In the genomic region with DNA sequence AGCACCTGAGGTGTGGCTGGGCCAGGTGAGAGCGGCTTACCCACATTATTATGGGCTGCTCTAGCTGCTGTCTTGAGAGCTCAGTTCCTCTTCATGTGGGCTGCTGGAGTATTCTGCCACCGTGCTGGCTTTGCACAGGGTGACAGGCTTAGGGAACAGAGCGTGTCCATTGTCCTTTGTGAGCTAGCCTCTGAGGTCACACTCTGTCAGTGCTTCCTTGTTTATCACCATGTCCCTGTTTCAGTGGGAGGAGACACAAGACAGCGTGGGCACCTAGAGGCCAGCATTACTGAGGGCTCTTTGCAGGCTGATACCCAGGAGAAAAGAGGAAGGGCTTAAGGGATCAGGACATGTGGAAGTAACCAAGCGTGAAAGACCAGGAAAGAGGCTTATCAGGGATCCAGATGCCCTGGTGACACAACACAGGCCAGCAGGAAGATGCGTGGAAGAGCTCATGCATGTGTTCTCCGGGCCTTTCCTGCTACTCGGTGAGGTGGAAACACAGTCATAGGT, we compare ENCODE assay signal across 9 mouse cellular contexts. TPM values are rescaled to one million over a fixed set of nuclear protein-coding genes. Genes with fewer than 3 reads are reported as not detected.
DNase-seq lines count a peak whose midpoint lies in the region; ATAC-seq and TF ChIP-seq lines count a peak whose summit lies in the region.
"Had no signal": no experiment of that assay in that cellular context is flagged by ENCODE, and none has a peak within 500 bp of the region (broad histone marks: within the 10 kb centered on the region; RNA-seq: fewer than 3 reads in every experiment).

A gene (minus strand): TSS at position 120 of the 513 bp plus-strand sequence.

- H3K9ac ChIP-seq in kidney, postnatal 0 days (ENCODE audit: low read depth, low read length): no peak within 1 kb of the TSS
- no peak within 1 kb of the TSS for H3K9ac ChIP-seq in heart, embryonic 16.5 days (ENCODE audit: low read length)
- H3K9ac ChIP-seq in liver, embryonic 13.5 days: peak within 1 kb of the TSS; percentile 37; the same call in 1 of the 2 replicates
- H3K9ac ChIP-seq in midbrain, embryonic 16.5 days (ENCODE audit: low read depth, low read length): no peak within 1 kb of the TSS
- H3K9ac ChIP-seq: limb, embryonic 12.5 days had no signal

- DNase-seq in kidney, postnatal 0 days (ENCODE audit: low spot score): peak; percentile 21
- no peak for DNase-seq in kidney, postnatal 36 days
- no peak for DNase-seq in liver, embryonic 13.5 days
- no peak for DNase-seq in ovary, postnatal 14 days (ENCODE audit: low spot score)
- DNase-seq in kidney, postnatal 25 days: no peak
- no peak for DNase-seq in gastrocnemius, adult 2 months

- intact Hi-C loops in gastrocnemius, adult 2 months (cut with DNase I): no loop called here

- no peaks in the 10 kb centered on the region for H3K4me1 ChIP-seq in kidney, postnatal 0 days (replicated peaks; ENCODE audit: insufficient read depth, low read length)
- peaks cover 15% of the 10 kb centered on the region for H3K4me1 ChIP-seq in heart, embryonic 16.5 days (ENCODE audit: control insufficient read depth, insufficient read depth, low read length)
- peaks cover 35% of the 10 kb centered on the region for H3K4me1 ChIP-seq in liver, embryonic 13.5 days (replicated peaks)
- no peaks in the 10 kb centered on the region for H3K4me1 ChIP-seq in midbrain, embryonic 16.5 days (ENCODE audit: control insufficient read depth, insufficient read depth, low read length)
- H3K4me1 ChIP-seq: limb, embryonic 12.5 days had no signal

- WGBS in kidney, postnatal 0 days: 51% methylated on average over 8 of the region's 8 CpGs
- 34% methylated on average over 8 of the region's 8 CpGs for WGBS in heart, embryonic 16.5 days
- 34% methylated on average over 8 of the region's 8 CpGs for WGBS in liver, embryonic 13.5 days (ENCODE audit: insufficient replicate concordance)
- WGBS in midbrain, embryonic 16.5 days: 24% methylated on average over 8 of the region's 8 CpGs

- peak; percentile 55 for ATAC-seq in kidney, postnatal 0 days (replicated peaks; ENCODE audit: low FRiP score, low read depth)
- ATAC-seq in heart, embryonic 16.5 days (replicated peaks; ENCODE audit: extremely low read depth, insufficient read depth, low FRiP score): no peak
- peak; percentile 32 for ATAC-seq in liver, embryonic 13.5 days (ENCODE audit: low read depth)
- peak; percentile 30; the same call in 1 of the 2 replicates for ATAC-seq in midbrain, embryonic 16.5 days

- H3K9me3 ChIP-seq in kidney, postnatal 0 days (replicated peaks; ENCODE audit: low read length): no peaks in the 10 kb centered on the region
- no peaks in the 10 kb centered on the region for H3K9me3 ChIP-seq in heart, embryonic 16.5 days (replicated peaks; ENCODE audit: control insufficient read depth, low read length)
- no peaks in the 10 kb centered on the region for H3K9me3 ChIP-seq in liver, embryonic 13.5 days (replicated peaks)
- no peaks in the 10 kb centered on the region for H3K9me3 ChIP-seq in midbrain, embryonic 16.5 days (replicated peaks; ENCODE audit: control insufficient read depth, low read length, poor library complexity, severe bottlenecking)
- H3K9me3 ChIP-seq: limb, embryonic 12.5 days had no signal

- no peak within 1 kb of the TSS for H3K27ac ChIP-seq in kidney, postnatal 0 days
- no peak within 1 kb of the TSS for H3K27ac ChIP-seq in heart, embryonic 16.5 days (ENCODE audit: low read length)
- H3K27ac ChIP-seq in liver, embryonic 13.5 days: no peak within 1 kb of the TSS
- no peak within 1 kb of the TSS for H3K27ac ChIP-seq in midbrain, embryonic 16.5 days (ENCODE audit: low read length)
- H3K27ac ChIP-seq in gastrocnemius, adult 2 months: no peak within 1 kb of the TSS
- H3K27ac ChIP-seq: limb, embryonic 12.5 days had no signal

- H3K4me2 ChIP-seq in kidney, postnatal 0 days (ENCODE audit: low read length): no peak within 1 kb of the TSS
- no peak within 1 kb of the TSS for H3K4me2 ChIP-seq in heart, embryonic 16.5 days (ENCODE audit: low read depth, low read length)
- H3K4me2 ChIP-seq in liver, embryonic 13.5 days: peak within 1 kb of the TSS; percentile 17
- no peak within 1 kb of the TSS for H3K4me2 ChIP-seq in midbrain, embryonic 16.5 days (ENCODE audit: low read length)
- H3K4me2 ChIP-seq: limb, embryonic 12.5 days had no signal

- H3K36me3 ChIP-seq in kidney, postnatal 0 days (ENCODE audit: insufficient read depth, low read length): no peaks in the 10 kb centered on the region
- H3K36me3 ChIP-seq in heart, embryonic 16.5 days (ENCODE audit: control insufficient read depth, insufficient read depth): no peaks in the 10 kb centered on the region
- no peaks in the 10 kb centered on the region for H3K36me3 ChIP-seq in liver, embryonic 13.5 days
- no peaks in the 10 kb centered on the region for H3K36me3 ChIP-seq in midbrain, embryonic 16.5 days (ENCODE audit: control insufficient read depth, insufficient read depth, low read length)
- H3K36me3 ChIP-seq: limb, embryonic 12.5 days had no signal

- H3K4me3 ChIP-seq in kidney, postnatal 0 days (replicated peaks; ENCODE audit: low read depth, low read length): no peak within 1 kb of the TSS
- no peak within 1 kb of the TSS for H3K4me3 ChIP-seq in heart, embryonic 16.5 days (ENCODE audit: low read length)
- no peak within 1 kb of the TSS for H3K4me3 ChIP-seq in liver, embryonic 13.5 days (replicated peaks)
- H3K4me3 ChIP-seq in midbrain, embryonic 16.5 days (ENCODE audit: low read depth, low read length): no peak within 1 kb of the TSS
- H3K4me3 ChIP-seq in gastrocnemius, adult 2 months: no peak within 1 kb of the TSS
- H3K4me3 ChIP-seq: limb, embryonic 12.5 days had no signal

- no peak for TF ChIP-seq CTCF in kidney, postnatal 0 days (IDR thresholded peaks at IDR 0.05; ENCODE audit: low read depth)
- TF ChIP-seq CTCF in gastrocnemius, adult 2 months (IDR thresholded peaks at IDR 0.05): no peak

- H3K27me3 ChIP-seq in kidney, postnatal 0 days (ENCODE audit: insufficient read depth, low read length): no peaks in the 10 kb centered on the region
- H3K27me3 ChIP-seq in heart, embryonic 16.5 days (ENCODE audit: control insufficient read depth, insufficient read depth, low read length): no peaks in the 10 kb centered on the region
- no peaks in the 10 kb centered on the region for H3K27me3 ChIP-seq in liver, embryonic 13.5 days
- no peaks in the 10 kb centered on the region for H3K27me3 ChIP-seq in midbrain, embryonic 16.5 days (ENCODE audit: control insufficient read depth, insufficient read depth, low read depth, low read length)
- H3K27me3 ChIP-seq: limb, embryonic 12.5 days had no signal

RNA-seq across cellular contexts. Expression of the gene that starts here (rescaled TPM):
- polyA plus RNA-seq in kidney, postnatal 0 days (2015; fragmentation: Nextera tagmentation; extraction: Ambion mirVana): 9.1 and 10.5 TPM in 2 replicates
- 10.5 and 11.3 TPM in 2 replicates for polyA plus RNA-seq in heart, embryonic 16.5 days (2015; fragmentation: Nextera tagmentation; extraction: Ambion mirVana)
- 1.9 and 2.7 TPM in 2 replicates for polyA plus RNA-seq in liver, embryonic 13.5 days (2015; fragmentation: Nextera tagmentation; extraction: Ambion mirVana)
- 1.2 and 1.3 TPM in 2 replicates for polyA plus RNA-seq in midbrain, embryonic 16.5 days (2015; fragmentation: Nextera tagmentation; extraction: Ambion mirVana)
- total RNA-seq in gastrocnemius, adult 2 months (2021): 1 to 10 TPM in 1 of 2 experiments, under 1 TPM in 1; 0.74 to 2.7 TPM
